Mouse (Mus musculus): ENCODE measurements around the gene Gast.
A peak's percentile ranks its signal among the peaks of the same experiment; 100 is the strongest.
"Not testable (repeated sequence)": the region's sequence is repeated elsewhere in the genome, so short reads cannot be mapped to it uniquely, and the experiment has no call there.

The Gast gene

DNA sequence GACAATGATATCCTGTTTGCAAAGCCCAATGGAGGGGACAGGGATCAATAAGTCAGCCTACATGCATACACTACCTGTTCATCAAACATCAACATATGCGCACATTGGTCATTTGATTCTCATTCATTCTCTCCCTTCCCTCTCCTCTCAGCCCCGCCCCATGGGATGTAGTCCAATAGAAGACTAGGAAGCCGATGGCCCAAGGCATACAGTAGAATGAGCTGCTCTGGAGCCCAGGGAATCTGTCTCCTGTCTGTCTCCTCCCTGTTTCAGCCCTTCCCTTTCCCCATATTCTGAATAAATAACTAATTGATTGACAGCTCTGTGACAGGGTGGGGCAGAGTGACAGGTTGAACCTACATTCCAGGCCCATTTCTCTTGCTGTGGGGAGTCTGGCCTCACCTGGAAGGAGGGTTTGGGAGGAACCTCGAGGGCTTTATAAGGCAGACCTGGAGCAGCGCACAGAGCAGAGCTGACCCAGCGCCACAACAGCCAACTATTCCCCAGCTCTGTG is at the start of gene Gast:
Gene Gast, plus strand, starts transcription at position 464 of the 514 bp plus-strand sequence.
- no peak for ATAC-seq (ENCODE audit: insufficient number of reproducible peaks, low FRiP score, low TSS enrichment)

DNA sequence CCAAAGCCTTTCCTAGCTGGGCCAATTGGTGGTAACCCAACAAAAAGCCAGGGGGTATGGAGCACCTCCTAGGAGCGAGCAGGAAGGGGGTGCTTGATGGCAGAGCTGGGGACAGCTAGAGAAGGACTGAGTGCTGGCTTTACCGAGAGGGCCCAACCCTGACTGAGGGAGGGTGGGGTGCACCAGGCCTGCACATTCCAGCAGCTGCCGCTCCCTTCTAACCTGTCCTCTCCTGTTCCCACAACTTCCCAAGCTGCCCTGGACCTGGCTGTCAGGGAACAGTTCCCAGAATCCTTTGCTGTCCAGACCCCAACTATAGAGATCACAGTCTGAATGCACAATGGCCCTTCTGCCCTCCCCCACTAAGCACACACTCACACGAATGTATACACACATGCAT is 49.2 kb upstream of the Gast start:
- ATAC-seq (ENCODE audit: insufficient number of reproducible peaks, low FRiP score, low TSS enrichment) = no peak

DNA sequence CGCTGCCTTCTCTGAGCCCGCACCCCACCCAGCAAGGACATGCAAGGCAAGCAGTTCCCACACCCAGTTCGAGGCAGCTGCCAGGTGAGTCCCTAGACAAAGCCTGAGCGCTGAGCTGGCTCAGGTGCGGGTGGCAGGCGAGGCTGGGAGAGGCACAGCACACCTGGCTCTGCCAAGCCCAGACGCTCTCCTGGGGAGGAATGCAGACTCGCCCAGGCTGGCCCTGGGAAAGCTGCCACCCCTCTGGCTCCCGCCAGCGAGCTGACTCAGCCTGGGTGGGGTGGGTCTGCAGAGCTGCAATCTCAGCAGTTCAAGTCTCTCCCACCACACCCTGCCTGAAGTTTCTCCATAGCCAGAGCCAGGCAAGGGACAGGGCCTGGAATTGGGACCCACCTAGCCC is 47.2 kb upstream of the Gast start:
- no peak for ATAC-seq (ENCODE audit: insufficient number of reproducible peaks, low FRiP score, low TSS enrichment)

DNA sequence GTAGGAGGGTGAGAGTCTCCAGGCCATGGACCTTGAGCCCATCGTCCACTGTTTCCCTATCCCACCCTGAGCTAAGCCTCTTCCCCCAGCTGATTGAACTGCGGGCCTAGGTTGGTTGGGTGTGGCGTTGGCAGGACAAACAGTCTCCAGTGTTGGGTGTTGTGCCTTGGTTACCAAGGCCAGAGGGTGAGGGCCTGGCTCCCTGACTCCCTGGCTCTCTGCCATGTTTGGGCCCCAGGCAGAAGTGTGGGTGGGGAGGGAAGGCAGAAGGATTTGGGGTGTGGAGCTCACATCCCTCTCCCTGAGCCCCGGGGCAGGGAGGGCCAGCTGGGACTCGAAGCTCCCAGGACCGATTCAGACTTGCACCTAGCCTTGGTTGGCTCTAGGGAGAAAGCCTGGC is 45.3 kb upstream of the Gast start:
- ATAC-seq (ENCODE audit: insufficient number of reproducible peaks, low FRiP score, low TSS enrichment) = no peak

DNA sequence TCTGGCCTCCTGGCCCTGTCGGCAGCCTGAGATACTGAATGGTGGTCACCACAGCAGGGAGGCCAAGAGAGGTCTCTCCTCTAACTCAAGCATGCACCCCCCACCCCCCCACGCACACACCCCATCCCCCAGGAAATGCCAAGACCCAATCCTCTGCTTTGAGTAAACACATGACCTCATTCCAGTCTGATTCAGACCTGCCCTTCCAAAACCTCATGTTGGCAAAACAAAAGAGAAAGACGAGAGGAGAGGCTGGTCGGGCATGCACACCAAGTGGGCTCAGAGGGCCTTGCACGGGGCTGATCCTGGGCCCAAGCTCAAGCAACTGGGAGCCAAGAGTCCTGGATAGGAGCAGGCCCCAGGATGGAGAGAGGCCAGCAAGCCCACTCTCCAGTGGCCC is 44.0 kb upstream of the Gast start:
- no peak for ATAC-seq (ENCODE audit: insufficient number of reproducible peaks, low FRiP score, low TSS enrichment)

DNA sequence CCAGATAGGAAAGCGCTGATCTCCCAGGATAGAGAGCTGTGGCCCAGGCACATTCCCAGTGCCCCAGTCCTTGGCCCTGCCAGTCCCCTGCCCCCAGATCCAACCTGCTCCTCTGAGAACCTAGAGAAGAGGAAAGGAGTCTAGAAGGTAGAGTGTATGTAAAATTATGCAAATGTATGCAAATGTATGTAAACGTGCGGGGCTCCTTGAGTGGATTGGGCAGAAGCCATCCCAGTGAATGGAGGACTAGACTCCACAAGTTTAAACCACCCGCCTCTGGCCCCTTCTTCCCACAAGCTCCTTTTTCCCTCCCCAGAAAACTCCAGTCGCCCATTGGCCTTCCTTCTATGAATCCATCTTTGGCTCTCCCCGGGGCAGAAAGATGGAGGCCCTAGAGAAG is 41.3 kb upstream of the Gast start:
- no peak for ATAC-seq (ENCODE audit: insufficient number of reproducible peaks, low FRiP score, low TSS enrichment)

DNA sequence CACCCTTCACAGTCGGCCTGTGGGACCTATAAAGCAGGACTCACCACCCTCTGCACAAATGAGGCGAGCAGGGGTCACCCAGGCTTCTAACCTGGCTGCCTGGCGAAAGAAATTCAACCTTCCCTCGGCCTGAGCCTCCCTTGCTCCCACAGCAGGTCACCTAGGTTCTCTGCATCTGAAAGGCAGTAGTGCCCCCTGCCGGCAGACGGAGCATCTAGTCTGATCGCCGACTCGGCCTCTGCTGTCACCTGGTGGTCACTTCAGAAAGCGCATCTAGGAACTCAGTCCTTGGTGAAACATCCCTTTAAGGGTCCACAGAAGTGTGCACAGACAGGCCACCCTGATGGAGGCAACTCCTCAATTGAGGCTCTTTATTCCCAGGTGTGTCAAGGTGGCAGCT is 38.9 kb upstream of the Gast start:
- ATAC-seq (ENCODE audit: insufficient number of reproducible peaks, low FRiP score, low TSS enrichment) = 0 out of 2 replicates have a peak, but pooled peaks have one; percentile 52

DNA sequence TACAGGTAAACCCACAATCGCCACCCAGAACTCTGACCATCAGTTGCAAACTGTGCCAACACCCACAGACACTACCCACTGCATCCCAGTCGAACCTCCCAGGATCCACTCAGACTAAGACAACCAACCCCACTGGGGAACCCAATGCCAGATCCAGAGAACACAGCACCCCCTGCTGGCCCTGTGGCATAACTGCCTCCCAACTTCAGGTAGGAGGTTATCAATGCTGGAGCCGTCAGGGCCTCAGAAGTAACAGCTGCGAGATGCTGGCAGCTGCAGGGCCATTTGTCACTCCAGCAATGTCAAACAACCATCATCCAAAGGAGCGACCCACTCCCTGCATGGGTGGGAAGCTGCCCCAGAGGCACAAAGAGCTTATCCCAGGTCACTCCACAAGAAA is 36.4 kb upstream of the Gast start:
- ATAC-seq (ENCODE audit: insufficient number of reproducible peaks, low FRiP score, low TSS enrichment) = no peak

DNA sequence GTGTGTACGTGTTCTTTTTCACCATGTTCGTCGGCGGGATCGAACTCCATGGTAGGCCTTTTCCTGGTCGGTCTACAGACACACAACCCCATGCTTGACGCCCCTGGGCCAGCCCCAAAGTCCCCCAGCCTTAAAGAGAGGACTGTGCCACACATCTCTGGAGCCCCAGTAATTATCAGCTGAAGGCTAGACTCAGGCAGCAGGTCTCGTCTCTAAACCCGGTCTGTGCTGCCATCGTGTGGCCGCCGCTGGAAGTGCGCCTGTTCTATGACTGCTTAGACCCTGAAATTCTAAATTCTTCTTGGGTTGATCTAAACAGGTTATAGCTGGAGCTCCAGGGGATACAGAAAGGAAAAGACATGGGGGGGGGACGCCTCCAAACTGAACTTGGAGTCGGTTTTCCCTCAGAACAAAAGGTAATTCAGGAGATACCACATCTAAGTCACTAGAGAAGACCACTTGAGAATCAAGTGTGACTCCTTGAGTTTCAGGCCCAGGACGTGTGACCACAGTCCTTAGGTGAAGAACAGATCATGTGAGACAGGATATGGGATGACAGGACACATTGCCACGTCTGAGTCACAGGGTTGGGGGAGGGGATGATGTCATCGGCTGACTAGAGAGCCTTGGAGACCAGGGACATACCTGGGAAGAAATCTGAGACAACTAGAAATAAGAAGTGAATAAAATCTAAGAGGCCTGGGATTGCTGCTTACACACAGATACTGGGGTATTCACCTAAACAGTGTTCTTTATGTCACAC is 35.8 kb upstream of the Gast start:
- peak; percentile 56; the same call in 1 of the 2 replicates for ATAC-seq (ENCODE audit: insufficient number of reproducible peaks, low FRiP score, low TSS enrichment)

DNA sequence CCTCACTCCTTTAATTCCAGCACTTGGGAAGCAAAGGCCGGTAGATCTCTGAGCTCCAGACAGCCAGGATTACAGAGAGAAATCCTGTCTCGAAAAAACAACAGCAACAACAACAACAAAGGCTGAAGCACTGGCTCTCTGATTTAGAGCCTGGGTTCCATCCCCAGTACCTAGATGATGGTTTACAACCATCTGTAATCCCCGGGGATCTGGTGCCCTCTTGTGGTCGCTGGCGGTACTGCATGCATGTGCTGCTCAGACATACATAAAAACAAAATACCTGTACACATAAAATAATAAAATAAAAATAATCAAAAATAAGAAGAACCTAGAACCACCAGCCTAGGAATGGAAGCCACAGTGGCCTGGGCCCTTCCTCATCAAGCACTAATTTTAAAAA is 33.9 kb upstream of the Gast start:
- no peak for ATAC-seq (ENCODE audit: insufficient number of reproducible peaks, low FRiP score, low TSS enrichment)

DNA sequence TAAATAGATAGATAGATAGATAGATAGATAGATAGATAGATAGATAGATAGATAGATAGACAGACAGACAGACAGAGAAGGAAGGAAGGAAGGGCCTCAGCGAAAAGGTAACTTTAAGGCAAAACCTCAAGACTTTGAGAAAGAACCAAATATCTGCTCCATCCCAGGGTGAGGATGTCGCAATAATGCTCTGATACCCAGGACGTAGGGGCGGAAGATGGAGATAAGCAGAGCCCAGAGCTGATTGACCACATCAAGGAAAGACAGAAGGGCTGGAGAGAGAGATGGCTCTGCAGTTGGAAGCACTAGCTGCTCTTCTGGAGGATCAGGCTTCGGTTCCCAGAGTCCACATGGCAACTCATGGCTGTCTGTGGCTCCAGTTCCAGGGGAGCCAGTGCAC is 32.9 kb upstream of the Gast start:
- no peak for ATAC-seq (ENCODE audit: insufficient number of reproducible peaks, low FRiP score, low TSS enrichment)

DNA sequence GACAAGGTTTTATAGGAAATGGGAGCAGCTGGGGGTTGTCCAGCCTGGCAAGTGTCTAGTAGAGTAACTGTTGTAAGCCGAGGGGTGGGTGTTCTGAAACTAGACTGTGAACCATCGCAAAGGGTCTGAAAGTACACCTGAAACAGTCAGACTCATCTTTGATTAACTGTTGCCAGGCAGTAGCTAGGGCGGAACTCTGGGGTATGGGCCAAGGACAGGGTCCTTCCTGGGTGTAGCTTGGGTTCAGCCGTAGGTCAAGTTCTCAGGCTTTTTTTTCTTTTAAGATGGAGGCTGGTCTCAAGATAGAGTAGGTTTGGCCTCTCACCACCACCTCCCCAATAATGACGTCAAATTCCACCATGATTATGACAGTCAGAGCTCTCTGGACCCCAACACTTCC is 26.3 kb upstream of the Gast start:
- no peak for ATAC-seq (ENCODE audit: insufficient number of reproducible peaks, low FRiP score, low TSS enrichment)

DNA sequence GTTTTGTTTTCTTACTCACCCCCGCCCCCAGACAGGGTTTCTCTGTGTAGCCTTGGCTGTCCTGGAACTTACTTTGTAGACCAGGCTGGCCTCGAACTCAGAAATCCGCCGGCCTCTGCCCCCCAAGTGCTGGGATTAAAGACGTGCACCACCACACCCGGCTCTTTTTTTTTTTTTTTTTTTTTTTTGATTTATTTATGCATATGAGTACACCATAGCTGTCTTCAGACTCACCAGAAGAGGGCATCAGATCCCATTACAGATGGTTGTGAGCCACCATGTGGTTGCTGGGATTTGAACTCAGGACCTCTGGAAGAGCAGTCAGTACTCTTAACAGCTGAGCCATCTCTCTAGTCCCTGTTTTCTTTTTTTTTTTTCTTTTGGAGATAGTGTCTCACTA is 25.5 kb upstream of the Gast start:
- not testable (repeated sequence) for ATAC-seq (ENCODE audit: insufficient number of reproducible peaks, low FRiP score, low TSS enrichment)

DNA sequence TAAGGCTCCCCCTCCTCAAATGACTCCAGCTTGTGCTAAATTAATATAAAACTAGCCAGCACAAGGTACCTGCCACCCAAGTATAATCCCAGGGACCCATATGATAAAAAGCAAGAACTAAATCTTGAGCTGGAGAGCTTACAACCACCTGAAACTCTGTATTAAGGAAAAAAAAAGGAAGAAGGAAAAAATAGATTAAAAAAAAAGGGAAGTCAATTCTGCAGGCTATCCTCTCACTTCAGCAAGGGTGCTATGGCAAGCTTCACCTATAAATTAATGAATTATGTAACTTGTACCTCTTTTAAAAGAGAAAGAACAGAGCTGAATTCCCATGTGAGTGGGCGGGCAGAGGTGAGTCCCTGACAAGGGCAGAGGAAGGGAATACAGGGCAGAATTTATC is 22.6 kb upstream of the Gast start:
- ATAC-seq (ENCODE audit: insufficient number of reproducible peaks, low FRiP score, low TSS enrichment) = no peak

DNA sequence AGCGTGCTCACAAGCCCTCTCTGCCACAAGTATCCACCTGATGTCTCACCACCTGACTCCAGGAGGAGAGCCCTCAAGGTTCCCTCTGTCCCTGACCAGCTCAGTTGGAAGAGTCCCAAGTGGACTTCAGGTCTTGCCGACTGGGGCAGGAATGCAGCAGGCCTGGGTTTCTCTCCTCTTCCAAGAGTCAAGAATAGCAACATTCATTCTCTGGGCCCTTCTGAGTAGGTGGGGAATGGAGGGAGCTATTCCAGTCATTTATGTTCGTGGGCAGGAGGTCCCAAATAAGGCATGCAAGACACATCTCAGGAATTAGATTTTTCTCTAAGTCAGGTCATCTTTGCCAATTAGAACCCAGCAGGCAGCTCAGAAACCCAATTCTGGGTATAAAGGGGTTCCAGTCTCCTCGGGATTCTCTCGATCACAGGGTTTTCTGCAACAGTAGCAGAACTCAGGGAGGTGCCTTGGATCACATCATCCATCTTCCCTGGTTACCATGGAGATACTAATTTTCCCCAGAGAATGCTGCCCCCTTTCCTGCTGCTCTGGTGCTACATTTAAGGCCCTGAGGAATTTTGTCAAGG is 22.0 kb upstream of the Gast start:
- ATAC-seq (ENCODE audit: insufficient number of reproducible peaks, low FRiP score, low TSS enrichment) = no peak

DNA sequence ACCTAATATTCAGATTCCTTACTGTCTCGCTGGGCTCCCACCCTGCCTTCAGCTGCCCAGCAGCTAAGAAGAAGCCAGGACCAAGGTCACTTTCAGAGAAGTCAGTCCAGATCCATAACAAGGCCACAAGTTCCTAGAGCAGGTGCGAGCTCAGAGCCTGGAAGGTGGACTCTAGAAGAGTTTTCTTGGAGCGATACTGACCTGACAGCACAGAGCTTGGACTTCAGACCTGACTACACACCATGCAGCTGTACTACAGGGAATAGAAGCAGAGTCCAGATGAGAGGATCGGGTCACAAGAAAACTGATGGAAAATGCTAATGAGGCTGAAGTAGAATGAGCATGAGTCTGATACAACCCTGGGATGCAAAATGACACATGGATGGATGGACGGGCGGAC is 20.8 kb upstream of the Gast start:
- no peak for ATAC-seq (ENCODE audit: insufficient number of reproducible peaks, low FRiP score, low TSS enrichment)

DNA sequence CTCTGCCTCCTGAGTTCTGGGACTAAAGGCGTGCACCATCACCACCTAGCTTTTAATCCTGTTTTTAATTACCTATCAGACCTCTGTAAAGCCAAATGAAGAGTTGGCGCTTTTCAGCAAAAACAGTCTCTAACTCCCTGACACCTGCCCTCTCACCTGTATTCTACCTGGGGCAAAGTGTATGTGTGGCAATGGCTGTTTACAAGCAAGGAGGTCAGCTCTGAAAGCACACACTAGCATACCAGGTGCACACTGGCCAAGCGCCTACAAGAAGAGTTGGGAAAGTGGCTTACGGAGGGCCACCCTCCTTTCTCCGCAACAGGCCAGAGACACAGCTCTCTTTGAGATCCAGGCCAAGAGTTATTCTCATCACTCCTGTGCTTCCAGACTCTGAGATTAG is 18.8 kb upstream of the Gast start:
- ATAC-seq (ENCODE audit: insufficient number of reproducible peaks, low FRiP score, low TSS enrichment) = no peak

DNA sequence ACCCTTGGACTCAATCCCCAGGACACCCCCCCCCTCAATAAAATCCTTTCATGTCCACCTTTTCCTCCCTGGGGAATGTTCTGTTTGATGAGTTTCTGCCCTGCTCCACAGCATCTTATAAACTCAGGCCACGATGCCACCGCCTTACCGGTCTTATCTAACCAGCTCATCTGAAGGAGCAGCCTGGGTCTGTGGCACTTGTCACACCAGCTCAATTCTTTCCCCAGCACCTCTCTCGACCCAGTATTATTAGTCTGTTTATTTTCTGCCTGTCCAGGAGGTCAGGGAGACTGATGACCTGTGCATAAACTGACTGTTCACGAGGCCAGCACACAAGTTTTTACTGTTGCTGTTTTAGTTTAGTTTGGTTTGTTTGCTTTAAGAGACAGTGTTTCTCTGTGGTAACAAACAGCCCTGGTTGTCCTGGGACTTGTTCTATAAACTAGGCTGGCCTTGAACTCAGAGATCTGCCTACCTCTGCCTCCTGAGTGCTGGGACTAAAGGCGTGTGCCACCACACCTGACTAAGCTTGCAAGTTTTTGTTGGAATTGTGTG is 16.3 kb upstream of the Gast start:
- no peak for ATAC-seq (ENCODE audit: insufficient number of reproducible peaks, low FRiP score, low TSS enrichment)

DNA sequence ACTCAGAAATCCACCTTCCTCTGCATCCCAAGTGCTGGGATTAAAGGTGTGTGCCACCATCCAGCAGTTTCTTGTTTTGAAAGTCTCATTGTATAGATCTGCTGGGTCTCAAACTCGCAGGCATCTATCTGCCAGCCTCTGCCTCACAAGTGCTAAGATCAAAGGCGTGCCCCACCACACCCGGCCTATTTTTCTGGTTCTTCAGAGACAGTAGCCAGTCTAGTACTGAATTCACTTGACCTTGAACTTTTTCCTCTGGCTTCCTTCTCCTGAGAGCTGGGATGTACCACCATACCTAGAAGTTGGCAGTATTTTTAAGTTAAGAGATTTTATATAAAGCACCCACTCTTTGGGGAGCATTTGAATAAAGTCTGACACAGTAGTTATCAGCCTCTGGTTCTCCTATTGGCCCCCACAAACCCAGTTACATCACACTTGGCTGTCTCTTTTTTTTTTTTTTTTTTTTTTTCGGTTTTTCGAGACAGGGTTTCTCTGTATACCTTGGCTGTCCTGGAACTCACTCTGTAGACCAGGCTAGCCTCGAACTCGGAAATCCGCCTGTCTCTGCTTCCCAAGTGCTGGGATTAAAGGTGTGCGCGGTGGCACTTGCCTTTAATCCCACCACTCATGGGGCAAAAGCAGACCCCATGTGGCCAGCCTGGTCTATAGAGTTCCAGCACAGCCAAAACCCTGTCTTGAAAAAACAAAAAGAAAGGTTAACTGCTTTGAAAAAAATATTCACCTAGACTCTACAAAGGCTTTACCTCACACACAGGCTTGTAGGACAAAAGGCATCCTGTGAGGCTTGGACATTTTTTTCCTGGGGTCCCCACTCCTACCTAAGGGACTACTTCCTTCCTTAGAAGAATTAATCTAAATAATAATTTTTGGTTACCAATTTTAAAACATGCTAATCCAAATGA is 15.4 kb upstream of the Gast start:
- no peak for ATAC-seq (ENCODE audit: insufficient number of reproducible peaks, low FRiP score, low TSS enrichment)

DNA sequence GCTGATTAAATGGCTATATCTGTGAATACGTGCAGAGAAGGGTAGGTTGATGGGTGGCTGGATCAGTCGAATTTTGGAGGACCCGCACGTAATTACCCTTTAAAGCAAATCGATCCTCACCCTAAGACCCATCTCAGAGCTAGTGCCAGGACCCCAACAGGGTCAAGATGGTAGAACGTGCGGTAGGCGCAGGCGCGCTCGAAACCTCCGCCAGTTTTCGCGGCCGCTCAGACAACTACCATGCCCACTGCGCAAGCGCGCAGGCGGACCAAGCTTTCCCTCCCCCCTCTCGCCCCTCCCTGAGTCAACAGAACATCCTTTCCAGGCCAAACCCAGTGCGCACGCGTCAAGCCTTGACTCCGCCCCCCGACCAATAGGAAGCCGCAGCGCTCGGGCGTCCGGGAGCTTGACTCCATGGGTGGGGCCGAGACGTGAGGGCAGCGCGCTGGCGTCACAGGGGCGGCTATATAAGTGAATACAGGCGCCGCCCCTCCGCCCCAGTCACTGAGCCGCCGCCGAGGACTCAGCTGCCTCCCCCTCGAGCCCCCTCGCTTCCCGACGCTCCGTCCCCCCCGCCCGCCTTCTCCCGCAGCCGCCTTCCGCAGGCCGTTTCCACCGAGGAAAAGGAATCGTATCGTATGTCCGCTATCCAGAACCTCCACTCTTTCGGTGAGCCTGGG is 14.6 kb upstream of the Gast start, which contains the start of gene Eif1:
Gene Eif1, plus strand, starts transcription at position 394 of the 680 bp plus-strand sequence.
- peak; percentile 87 for ATAC-seq (ENCODE audit: insufficient number of reproducible peaks, low FRiP score, low TSS enrichment)
